In genomic region chr19:54070521-54070920, GRCm38 (mm10) we compare ENCODE assay signal across 16 mouse cellular contexts. TPM values are rescaled to one million over a fixed set of nuclear protein-coding genes. Genes with fewer than 3 reads are reported as not detected.
DNase-seq lines count a peak whose midpoint lies in the region; ATAC-seq and TF ChIP-seq lines count a peak whose summit lies in the region.
"Had no signal": no experiment of that assay in that cellular context is flagged by ENCODE, and none has a peak within 500 bp of the region (broad histone marks: within the 10 kb centered on the region; RNA-seq: fewer than 3 reads in every experiment).

No protein-coding gene starts in this region.

- whole genome bisulfite sequencing in kidney, embryonic 14.5 days, result 62% methylated on average over 5 of the region's 5 CpGs
- 23% methylated on average over 5 of the region's 5 CpGs for WGBS in intestine, postnatal 0 days
- 61% methylated on average over 5 of the region's 5 CpGs for WGBS in lung, embryonic 14.5 days
- 55% methylated on average over 5 of the region's 5 CpGs for WGBS in stomach, embryonic 16.5 days

- no peak for TF ChIP-seq CTCF in intestine, postnatal 0 days (IDR thresholded peaks at IDR 0.05; ENCODE audit: low read depth)
- no peak for TF ChIP-seq CTCF in lung, embryonic 14.5 days (IDR thresholded peaks at IDR 0.05; ENCODE audit: low read depth)

- no peak overlapping the region for H3K4me2 ChIP-seq in kidney, embryonic 14.5 days (replicated peaks; ENCODE audit: low read depth, low read length)
- H3K4me2 ChIP-seq in intestine, postnatal 0 days (replicated peaks; ENCODE audit: low read depth), result no peak overlapping the region
- H3K4me2 ChIP-seq in lung, embryonic 14.5 days, result no peak overlapping the region
- H3K4me2 ChIP-seq in stomach, embryonic 16.5 days (ENCODE audit: low read depth, low read length), result no peak overlapping the region
- H3K4me2 ChIP-seq: heart, embryonic 11.5 days; limb, embryonic 13.5 days; neural tube, embryonic 13.5 days had no signal

- H3K27me3 ChIP-seq in kidney, embryonic 14.5 days (ENCODE audit: control insufficient read depth, insufficient read depth, low read length), result no peaks in the 10 kb centered on the region
- no peaks in the 10 kb centered on the region for H3K27me3 ChIP-seq in intestine, postnatal 0 days (replicated peaks; ENCODE audit: control insufficient read depth, insufficient read depth, low read length)
- H3K27me3 ChIP-seq in lung, embryonic 14.5 days (ENCODE audit: insufficient read depth, low read length), result no peaks in the 10 kb centered on the region
- no peaks in the 10 kb centered on the region for H3K27me3 ChIP-seq in stomach, embryonic 16.5 days (ENCODE audit: control insufficient read depth, insufficient read depth, low read length)
- H3K27me3 ChIP-seq: CH12.LX; limb, embryonic 13.5 days; neural tube, embryonic 13.5 days had no signal

- no peak overlapping the region for H3K4me3 ChIP-seq in kidney, embryonic 14.5 days (ENCODE audit: low read length)
- no peak overlapping the region for H3K4me3 ChIP-seq in intestine, postnatal 0 days (ENCODE audit: low read depth, low read length)
- H3K4me3 ChIP-seq in lung, embryonic 14.5 days (ENCODE audit: low read depth, low read length), result no peak overlapping the region
- H3K4me3 ChIP-seq in stomach, embryonic 16.5 days (replicated peaks; ENCODE audit: low read length), result no peak overlapping the region
- H3K4me3 ChIP-seq: limb, embryonic 13.5 days; neural tube, embryonic 13.5 days had no signal

- no peaks in the 10 kb centered on the region for H3K36me3 ChIP-seq in kidney, embryonic 14.5 days (ENCODE audit: control insufficient read depth, insufficient read depth, low read length)
- H3K36me3 ChIP-seq in intestine, postnatal 0 days (ENCODE audit: control insufficient read depth, insufficient read depth), result no peaks in the 10 kb centered on the region
- no peaks in the 10 kb centered on the region for H3K36me3 ChIP-seq in lung, embryonic 14.5 days (ENCODE audit: insufficient read depth)
- no peaks in the 10 kb centered on the region for H3K36me3 ChIP-seq in stomach, embryonic 16.5 days (ENCODE audit: control insufficient read depth, insufficient read depth, low read length)
- H3K36me3 ChIP-seq: limb, embryonic 13.5 days; neural tube, embryonic 13.5 days had no signal

- no peak for ATAC-seq in kidney, embryonic 14.5 days (ENCODE audit: low FRiP score, low TSS enrichment)
- peak; percentile 87 for ATAC-seq in intestine, postnatal 0 days
- ATAC-seq in lung, embryonic 14.5 days (ENCODE audit: insufficient read depth), result no peak; the same call in 1 of the 2 replicates
- no peak for ATAC-seq in stomach, embryonic 16.5 days (ENCODE audit: insufficient read depth, low FRiP score)
- ATAC-seq: forebrain, embryonic 14.5 days had no signal

- peak; percentile 40 to 60 for DNase-seq in kidney, postnatal 25 days
- peak; percentile 61 for DNase-seq in lung, embryonic 14.5 days
- DNase-seq in right cerebral cortex, postnatal 4 days, result no peak
- DNase-seq in adrenal gland, postnatal 14 days, result no peak
- DNase-seq in left cerebral cortex, adult 8-10 months (ENCODE audit: low spot score in 2 of 2), result no peak
- DNase-seq: cerebellum, adult 2 months; layer of hippocampus, postnatal 36 days; retina, postnatal 1 day had no signal

- H3K9me3 ChIP-seq in kidney, embryonic 14.5 days (ENCODE audit: control insufficient read depth, low read length), result no peaks in the 10 kb centered on the region
- H3K9me3 ChIP-seq in intestine, postnatal 0 days (ENCODE audit: control insufficient read depth), result no peaks in the 10 kb centered on the region
- no peaks in the 10 kb centered on the region for H3K9me3 ChIP-seq in lung, embryonic 14.5 days (ENCODE audit: low read depth, low read length)
- no peaks in the 10 kb centered on the region for H3K9me3 ChIP-seq in stomach, embryonic 16.5 days (replicated peaks; ENCODE audit: control insufficient read depth, low read length)
- H3K9me3 ChIP-seq: limb, embryonic 13.5 days; neural tube, embryonic 13.5 days had no signal

- H3K9ac ChIP-seq in kidney, embryonic 14.5 days (ENCODE audit: low read depth, low read length), result no peak overlapping the region
- H3K9ac ChIP-seq in intestine, postnatal 0 days (ENCODE audit: low read depth, low read length), result no peak overlapping the region
- H3K9ac ChIP-seq in lung, embryonic 14.5 days, result no peak overlapping the region
- H3K9ac ChIP-seq in stomach, embryonic 16.5 days (ENCODE audit: low read length), result no peak overlapping the region
- H3K9ac ChIP-seq: limb, embryonic 13.5 days; neural tube, embryonic 13.5 days had no signal

- H3K27ac ChIP-seq in kidney, embryonic 14.5 days (ENCODE audit: low read depth, low read length), result no peak overlapping the region
- H3K27ac ChIP-seq in intestine, postnatal 0 days (ENCODE audit: low read depth, low read length), result no peak overlapping the region
- no peak overlapping the region for H3K27ac ChIP-seq in lung, embryonic 14.5 days (ENCODE audit: low read depth)
- 0 out of 2 replicates have a peak overlapping the region, but pooled peaks have one; percentile 9 for H3K27ac ChIP-seq in stomach, embryonic 16.5 days (ENCODE audit: low read length)
- H3K27ac ChIP-seq: limb, embryonic 13.5 days; neural tube, embryonic 13.5 days had no signal

- H3K4me1 ChIP-seq in kidney, embryonic 14.5 days (ENCODE audit: control insufficient read depth, insufficient read depth, low read length), result no peaks in the 10 kb centered on the region
- no peaks in the 10 kb centered on the region; the same call in 1 of the 2 replicates for H3K4me1 ChIP-seq in intestine, postnatal 0 days (replicated peaks; ENCODE audit: control insufficient read depth, insufficient read depth, low read length)
- no peaks in the 10 kb centered on the region for H3K4me1 ChIP-seq in lung, embryonic 14.5 days (ENCODE audit: insufficient read depth)
- peaks cover 3% of the 10 kb centered on the region for H3K4me1 ChIP-seq in stomach, embryonic 16.5 days (ENCODE audit: control insufficient read depth, insufficient read depth, low read length)
- H3K4me1 ChIP-seq: limb, embryonic 13.5 days; neural tube, embryonic 13.5 days had no signal

RNA-seq across cellular contexts. Expression of gene Adra2a, which starts 26.6 kb away (rescaled TPM):
- 1.3 and 1.5 TPM in 2 replicates for polyA plus RNA-seq in kidney, embryonic 14.5 days (2014; fragmentation: Nextera tagmentation; extraction: Ambion mirVana)
- polyA plus RNA-seq in intestine, postnatal 0 days (2015; fragmentation: Nextera tagmentation; extraction: Ambion mirVana), result 1.2 and 1.3 TPM in 2 replicates
- polyA plus RNA-seq in lung, embryonic 14.5 days (2014; fragmentation: Nextera tagmentation; extraction: Ambion mirVana), result 0.09 and 0.31 TPM in 2 replicates
- polyA plus RNA-seq in stomach, embryonic 16.5 days (2015; fragmentation: Nextera tagmentation; extraction: Ambion mirVana), result 0.31 and 0.32 TPM in 2 replicates
- total RNA-seq in adrenal gland, postnatal 14 days (2021), result 0.67 and 2.2 TPM in 2 replicates
- total RNA-seq in left cerebral cortex, adult 8-10 months (2022), result 10 to 100 TPM; 11.9 to 15.9 (median 15.2) TPM

Comparison
In these comparisons a context has a peak if more than half of its experiments do, and no peak if none do; other contexts are left out.
1. DNase-seq: peak in kidney, postnatal 25 days (2 of 2) and lung, embryonic 14.5 days (single experiment); none in right cerebral cortex, postnatal 4 days (single experiment), adrenal gland, postnatal 14 days (single experiment) and left cerebral cortex, adult 8-10 months (0 of 2).